Mouse (Mus musculus) heart, embryonic 12.5 days (tissue): Measurements from ENCODE around the gene Acod1. TPM values are rescaled to one million over a fixed set of nuclear protein-coding genes. Genes with fewer than 3 reads are reported as not detected.

Experiments
- ATAC-seq: fragments of 200-750 bp; cut with Nextera tagmentation; 2 replicates; pipeline ENCODE4 v1.8.0; 2017; ENCODE audit warnings: moderate TSS enrichment, moderate library complexity; ENCODE audit not compliant: insufficient number of reproducible peaks, low FRiP score
- H3K27ac ChIP-seq: fragments of 300-500 bp; sonication (generic); 2 replicates; pipeline ENCODE4 v1.5.1; 2016; ENCODE audit warnings: mild to moderate bottlenecking, moderate library complexity; ENCODE audit not compliant: poor library complexity, severe bottlenecking
- H3K27me3 ChIP-seq: fragments of 300-500 bp; sonication (generic); replicated peaks from 2 replicates; pipeline ENCODE4 v1.6.1; 2016; ENCODE audit warnings: mild to moderate bottlenecking, moderate library complexity
- H3K36me3 ChIP-seq: fragments of 300-500 bp; sonication (generic); 2 replicates; pipeline ENCODE4 v1.6.1; 2016; ENCODE audit warnings: mild to moderate bottlenecking, moderate library complexity
- H3K4me1 ChIP-seq: fragments of 300-500 bp; sonication (generic); replicated peaks from 2 replicates; pipeline ENCODE4 v1.6.1; 2016; ENCODE audit warnings: mild to moderate bottlenecking
- H3K4me2 ChIP-seq: fragments of 300-500 bp; sonication (generic); 2 replicates; pipeline ENCODE4 v1.6.1; 2016; ENCODE audit warnings: mild to moderate bottlenecking, moderate library complexity
- H3K4me3 ChIP-seq: fragments of 300-500 bp; sonication (generic); 2 replicates; pipeline ENCODE4 v1.5.1; 2016; ENCODE audit warnings: mild to moderate bottlenecking
- H3K9ac ChIP-seq: fragments of 300-500 bp; sonication (generic); 2 replicates; pipeline ENCODE4 v1.6.1; 2016; ENCODE audit warnings: mild to moderate bottlenecking, moderate library complexity
- H3K9me3 ChIP-seq: fragments of 300-500 bp; sonication (generic); replicated peaks from 2 replicates; pipeline ENCODE4 v1.6.1; 2016; ENCODE audit warnings: mild to moderate bottlenecking, moderate library complexity
- WGBS: fragments of 180-500 bp; shearing (Covaris S2); methylation state at CpG from one replicate; pipeline ENCODE4 v1.1.7; 2016; 5-methylcytosine and 5-hydroxymethylcytosine counted together
- polyA plus RNA-seq: library from polyadenylated mRNA; unstranded; fragments of >200 nt; fragmentation: Nextera tagmentation; extraction: Ambion mirVana; gene quantifications from 2 replicates; pipeline ENCODE4 v1.2.1, GENCODE M21; 2016

Acod1 gene
- not detected in 2 replicates for polyA plus RNA-seq

DNA sequence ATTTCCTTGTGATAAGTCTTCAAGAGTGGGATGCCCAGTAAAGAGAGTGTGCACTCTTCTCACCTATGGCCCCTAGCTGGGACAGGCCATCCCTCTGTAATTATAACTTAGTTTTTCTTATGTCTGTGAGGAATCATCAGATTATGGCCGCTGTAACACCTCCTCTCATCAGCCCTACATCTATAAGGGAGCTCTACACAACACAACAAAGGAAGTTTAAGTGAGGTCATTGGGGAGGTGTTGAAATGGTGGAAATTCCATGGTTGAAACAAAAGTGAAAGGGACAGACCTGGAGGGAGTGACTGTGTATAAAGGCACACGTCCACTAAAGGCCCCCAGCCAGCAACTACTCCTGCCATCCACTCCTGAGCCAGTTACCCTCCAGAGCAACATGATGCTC is at the start of gene Acod1:
Gene Acod1, plus strand, starts transcription at position 301 of the 400 bp plus-strand sequence.
- Histone ChIP-seq H3K36me3 (no peaks in the 10 kb centered on the region), H3K4me2 (no peak within 1 kb of the TSS), H3K4me1 (no peaks in the 10 kb centered on the region), H3K4me3 (no peak within 1 kb of the TSS), H3K9ac (no peak within 1 kb of the TSS), H3K27me3 (no peaks in the 10 kb centered on the region), H3K27ac (no peak within 1 kb of the TSS), H3K9me3 (no peaks in the 10 kb centered on the region)
- 60% methylated on average over 2 of the region's 2 CpGs for WGBS
- ATAC-seq, result no peak

DNA sequence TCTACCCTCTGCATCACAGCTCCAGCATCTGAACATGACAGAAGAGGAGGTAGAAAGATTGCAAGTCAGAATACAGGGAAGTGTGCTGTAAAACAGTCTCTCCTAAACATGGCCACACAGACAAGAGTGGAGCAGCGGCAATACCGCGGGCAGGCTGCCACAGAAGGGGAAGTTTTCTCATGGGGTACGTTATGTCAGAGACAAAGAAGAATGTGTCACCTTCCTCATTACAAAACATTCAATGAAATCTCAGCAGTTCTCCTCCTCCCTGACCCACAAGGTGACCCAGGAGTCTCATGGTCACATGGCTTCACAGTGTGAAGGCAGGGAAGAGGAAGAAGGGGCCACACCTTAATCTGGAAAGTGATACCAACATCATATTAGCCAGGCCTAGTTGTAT is 39.0 kb upstream of the Acod1 start:
- H3K4me1 ChIP-seq, result no peaks in the 10 kb centered on the region
- H3K9me3 ChIP-seq, result no peaks in the 10 kb centered on the region
- H3K9ac ChIP-seq, result no peak overlapping the region
- no peak overlapping the region for H3K4me2 ChIP-seq
- H3K27me3 ChIP-seq, result no peaks in the 10 kb centered on the region
- H3K27ac ChIP-seq, result no peak overlapping the region
- ATAC-seq, result no peak
- no peaks in the 10 kb centered on the region for H3K36me3 ChIP-seq
- 82% methylated on average over 4 of the region's 4 CpGs for WGBS
- no peak overlapping the region for H3K4me3 ChIP-seq

GRCm38 (mm10) chr14:103011782-103012181 is 35.0 kb upstream of the Acod1 start:
- Histone ChIP-seq H3K27me3 (no peaks in the 10 kb centered on the region), H3K36me3 (no peaks in the 10 kb centered on the region), H3K27ac (no peak overlapping the region), H3K4me2 (no peak overlapping the region), H3K4me3 (no peak overlapping the region), H3K4me1 (no peaks in the 10 kb centered on the region), H3K9me3 (no peaks in the 10 kb centered on the region), H3K9ac (no peak overlapping the region)
- WGBS, result 30% methylated on average over 5 of the region's 5 CpGs
- ATAC-seq, result no peak

GRCm38 (mm10) chr14:103012563-103013150 is 34.1 kb upstream of the Acod1 start:
- H3K9me3 ChIP-seq, result no peaks in the 10 kb centered on the region
- H3K9ac ChIP-seq, result no peak overlapping the region
- no peak overlapping the region for H3K27ac ChIP-seq
- no peak overlapping the region for H3K4me2 ChIP-seq
- WGBS, result 22% methylated on average over 4 of the region's 4 CpGs
- H3K27me3 ChIP-seq, result no peaks in the 10 kb centered on the region
- no peaks in the 10 kb centered on the region for H3K4me1 ChIP-seq
- no peaks in the 10 kb centered on the region for H3K36me3 ChIP-seq
- H3K4me3 ChIP-seq, result no peak overlapping the region
- peak; percentile 81 for ATAC-seq

- 50% methylated on average over 5 of the region's 5 CpGs for WGBS
- Histone ChIP-seq H3K27me3 (no peaks in the 10 kb centered on the region), H3K36me3 (no peaks in the 10 kb centered on the region), H3K4me3 (no peak overlapping the region), H3K9ac (no peak overlapping the region), H3K4me1 (no peaks in the 10 kb centered on the region), H3K9me3 (no peaks in the 10 kb centered on the region), H3K27ac (no peak overlapping the region), H3K4me2 (no peak overlapping the region)
- ATAC-seq, result no peak
These were observed 29.8 kb upstream of the Acod1 start for GRCm38 (mm10) chr14:103017009-103017408.

DNA sequence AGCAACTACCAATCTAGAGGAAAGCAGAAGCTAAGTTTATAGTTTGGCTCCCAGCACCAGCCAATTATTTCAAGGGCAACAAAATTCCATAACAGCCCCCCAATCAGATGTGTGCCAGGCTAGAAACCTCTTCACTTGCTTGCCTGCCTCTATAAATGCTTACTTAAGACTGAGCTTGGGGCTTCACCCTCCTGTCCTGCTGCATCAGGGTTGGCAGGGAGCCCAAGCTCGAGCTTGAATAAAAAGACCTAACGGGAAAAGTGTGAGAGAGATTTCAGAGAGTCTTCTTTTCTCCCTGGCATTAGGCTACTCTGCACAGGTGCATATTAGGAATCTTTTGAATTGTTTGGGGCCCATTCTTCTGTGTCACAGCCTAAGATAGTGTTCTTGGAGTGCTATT is 26.7 kb upstream of the Acod1 start:
- Histone ChIP-seq H3K27me3 (no peaks in the 10 kb centered on the region), H3K4me3 (no peak overlapping the region), H3K4me2 (no peak overlapping the region), H3K36me3 (no peaks in the 10 kb centered on the region), H3K9ac (no peak overlapping the region), H3K27ac (no peak overlapping the region), H3K4me1 (no peaks in the 10 kb centered on the region), H3K9me3 (no peaks in the 10 kb centered on the region)
- WGBS, result 40% methylated on average over 2 of the region's 2 CpGs
- ATAC-seq, result no peak

DNA sequence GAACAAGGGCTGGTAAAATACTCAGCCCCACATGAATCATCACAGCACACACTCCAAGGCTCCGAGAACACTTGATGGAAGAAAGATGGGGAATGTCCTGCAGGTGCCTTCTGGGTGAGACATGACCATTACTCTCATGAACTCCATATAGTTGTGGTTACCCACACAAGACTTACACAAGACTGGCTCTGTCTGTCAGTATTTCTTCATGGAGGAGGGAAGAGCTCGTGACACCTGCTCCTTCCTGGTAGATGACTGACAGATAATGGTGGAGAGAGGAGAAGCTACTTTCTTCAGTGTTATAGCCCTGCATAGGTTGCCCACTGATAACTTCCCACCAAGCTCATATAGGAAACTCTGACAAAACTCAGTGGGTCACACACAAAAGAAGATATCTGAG is 17.6 kb upstream of the Acod1 start:
- Histone ChIP-seq H3K4me2 (no peak overlapping the region), H3K4me1 (no peaks in the 10 kb centered on the region), H3K27ac (no peak overlapping the region), H3K9me3 (no peaks in the 10 kb centered on the region), H3K36me3 (no peaks in the 10 kb centered on the region), H3K4me3 (no peak overlapping the region), H3K27me3 (no peaks in the 10 kb centered on the region), H3K9ac (no peak overlapping the region)
- no peak for ATAC-seq
- 70% methylated on average over 2 of the region's 2 CpGs for WGBS

DNA sequence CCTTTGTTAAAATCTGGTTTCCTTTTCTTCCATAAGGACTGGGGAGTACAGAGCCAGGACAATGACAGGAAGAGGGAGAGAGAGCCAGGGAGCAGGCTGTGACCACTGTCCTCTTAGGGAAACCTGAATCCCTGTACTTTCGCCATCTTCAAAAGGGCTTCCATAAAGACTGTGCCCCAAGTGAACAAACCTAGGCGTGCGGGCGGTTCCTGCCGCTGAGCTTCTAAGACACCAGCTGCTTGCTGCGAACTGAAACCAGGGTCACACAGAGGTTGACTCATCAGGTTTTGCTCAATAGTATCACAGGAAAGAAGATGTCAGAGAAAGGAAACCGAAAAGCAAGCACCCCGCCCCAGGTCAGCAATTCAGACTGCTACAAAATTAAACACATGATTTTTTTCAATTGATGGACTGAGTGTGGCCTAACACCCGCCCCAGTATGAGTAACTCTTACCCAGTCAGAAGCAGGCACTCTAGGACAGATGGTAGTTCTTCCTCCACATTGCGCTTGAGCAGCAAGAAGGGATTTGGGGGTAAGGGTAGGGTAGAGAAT is 13.4 kb upstream of the Acod1 start:
- H3K27ac ChIP-seq, result no peak overlapping the region
- peak; percentile 55; the same call in 1 of the 2 replicates for ATAC-seq
- WGBS, result 68% methylated on average over 10 of the region's 10 CpGs
- H3K4me3 ChIP-seq, result no peak overlapping the region
- H3K36me3 ChIP-seq, result no peaks in the 10 kb centered on the region
- no peaks in the 10 kb centered on the region for H3K27me3 ChIP-seq
- H3K4me2 ChIP-seq, result no peak overlapping the region
- no peaks in the 10 kb centered on the region for H3K4me1 ChIP-seq
- H3K9ac ChIP-seq, result no peak overlapping the region
- no peaks in the 10 kb centered on the region for H3K9me3 ChIP-seq

DNA sequence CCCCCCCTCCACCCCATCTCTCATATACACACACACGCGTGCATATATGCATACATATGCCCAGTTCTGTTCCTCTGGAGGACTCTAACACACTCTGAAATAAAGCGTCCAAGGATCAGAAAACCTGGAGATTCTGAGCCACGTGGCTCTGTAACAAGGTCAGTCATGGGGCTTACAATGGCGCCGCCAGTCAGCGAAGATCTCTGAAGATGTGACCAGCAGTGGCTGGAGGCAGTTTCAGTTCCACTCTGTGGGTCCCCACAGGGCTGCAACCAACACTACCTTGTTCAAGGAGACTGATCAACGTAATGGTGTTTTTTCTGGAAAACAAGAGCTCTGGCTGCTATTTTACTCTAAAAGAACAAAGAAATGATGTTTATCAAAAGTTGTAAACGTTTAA is 12.7 kb upstream of the Acod1 start:
- no peak overlapping the region for H3K27ac ChIP-seq
- no peak for ATAC-seq
- no peaks in the 10 kb centered on the region for H3K4me1 ChIP-seq
- no peak overlapping the region for H3K9ac ChIP-seq
- 79% methylated on average over 9 of the region's 9 CpGs for WGBS
- H3K4me2 ChIP-seq, result no peak overlapping the region
- H3K36me3 ChIP-seq, result no peaks in the 10 kb centered on the region
- no peak overlapping the region for H3K4me3 ChIP-seq
- no peaks in the 10 kb centered on the region for H3K9me3 ChIP-seq
- no peaks in the 10 kb centered on the region for H3K27me3 ChIP-seq

GRCm38 (mm10) chr14:103037016-103037415 is 9.8 kb upstream of the Acod1 start:
- no peaks in the 10 kb centered on the region for H3K9me3 ChIP-seq
- no peak overlapping the region for H3K4me3 ChIP-seq
- 83% methylated on average over 3 of the region's 3 CpGs for WGBS
- H3K27me3 ChIP-seq, result no peaks in the 10 kb centered on the region
- no peak overlapping the region for H3K27ac ChIP-seq
- no peaks in the 10 kb centered on the region for H3K36me3 ChIP-seq
- H3K9ac ChIP-seq, result no peak overlapping the region
- no peaks in the 10 kb centered on the region for H3K4me1 ChIP-seq
- H3K4me2 ChIP-seq, result no peak overlapping the region
- ATAC-seq, result no peak

DNA sequence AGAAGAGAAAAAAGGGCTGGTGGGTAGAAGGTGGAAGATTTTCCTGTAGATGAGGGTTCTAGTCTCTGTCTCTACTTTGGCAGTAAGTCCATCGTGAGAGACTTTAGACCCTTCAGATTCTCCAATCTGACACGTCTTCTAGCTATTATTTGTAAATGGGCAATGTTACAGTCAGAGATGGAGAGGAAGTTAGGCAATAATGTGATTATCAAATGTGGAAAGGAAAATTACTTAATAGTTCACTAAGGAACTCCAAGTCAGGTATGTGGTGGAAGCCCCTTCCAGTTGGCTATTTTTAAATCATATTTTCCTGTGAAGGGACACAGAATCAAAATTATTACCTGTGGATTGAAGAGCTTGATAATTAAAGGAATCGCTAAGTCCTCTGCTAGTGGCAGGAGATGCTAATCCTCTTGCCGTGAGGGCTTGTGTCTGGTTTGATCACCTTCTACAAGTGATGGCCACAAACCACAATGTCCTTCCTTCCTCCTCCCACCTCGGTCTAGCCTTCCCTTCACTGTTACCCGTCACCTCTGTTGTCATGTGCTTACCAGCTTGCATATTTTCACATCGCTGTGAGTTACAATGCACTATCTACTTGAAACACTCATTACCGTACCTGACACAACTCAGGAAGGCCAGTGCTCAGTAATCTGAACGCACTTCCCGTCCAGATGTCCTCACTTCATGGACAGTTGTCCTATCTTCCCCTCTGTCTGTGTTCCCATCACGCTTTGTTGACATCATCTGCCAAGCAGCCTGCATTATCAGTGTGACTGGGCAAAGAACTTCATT is 1.7 kb downstream of the Acod1 start:
- no peaks in the 10 kb centered on the region for H3K27me3 ChIP-seq
- no peak overlapping the region for H3K9ac ChIP-seq
- H3K9me3 ChIP-seq, result no peaks in the 10 kb centered on the region
- no peak overlapping the region for H3K27ac ChIP-seq
- no peak for ATAC-seq
- H3K4me2 ChIP-seq, result no peak overlapping the region
- 54% methylated on average over 11 of the region's 11 CpGs for WGBS
- no peaks in the 10 kb centered on the region for H3K36me3 ChIP-seq
- no peaks in the 10 kb centered on the region for H3K4me1 ChIP-seq
- H3K4me3 ChIP-seq, result no peak overlapping the region
